Mouse (Mus musculus): ENCODE data around the gene Tsku. TPM values are rescaled to one million over a fixed set of nuclear protein-coding genes. Genes with fewer than 3 reads are reported as not detected.

Gene Tsku
- total RNA-seq, 1 experiment: 17.8 TPM

DNA sequence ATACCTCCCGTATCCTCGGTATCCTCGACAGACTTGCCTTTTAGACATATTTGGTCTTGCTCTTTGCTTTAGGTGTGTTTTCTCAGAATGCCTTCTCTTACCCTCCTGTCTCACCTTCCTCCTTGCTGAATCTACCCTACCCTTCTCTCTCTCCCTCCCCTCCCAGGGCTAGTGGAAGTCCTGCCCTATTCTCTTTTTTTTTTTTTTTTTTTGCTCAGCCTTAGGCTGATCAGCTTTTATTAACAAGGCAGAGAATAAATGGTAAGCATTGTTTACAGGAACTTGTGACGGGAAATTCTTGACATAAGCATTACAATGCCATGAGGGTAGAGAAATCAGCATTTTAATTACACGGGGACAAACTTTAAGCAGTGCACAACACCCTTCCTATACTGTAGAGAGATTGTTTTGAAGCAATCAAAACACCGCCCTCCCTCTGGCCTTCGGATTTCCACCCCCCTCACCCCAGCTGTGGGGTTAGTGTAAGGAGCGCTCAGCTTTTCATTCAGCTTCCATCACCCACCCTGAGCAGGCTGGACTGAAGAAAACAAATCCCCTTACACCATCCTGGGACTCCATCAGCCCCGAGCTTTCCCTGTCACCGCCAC, 8.7 kb upstream of the Tsku start:
- H3K9me3 ChIP-seq (ENCODE audit: control insufficient read depth, insufficient read depth, low read depth, low read length): no peaks in the 10 kb centered on the region
- in situ Hi-C loops (cut with MboI; ENCODE audit: low sequenced_read_pairs in 2 of 2, unreplicated experiment in 2 of 2): no loop called here
- DNase-seq (ENCODE audit: low read depth, low spot score): peak; percentile 50
- TF ChIP-seq CHD2 (IDR thresholded peaks at IDR 0.05; ENCODE audit: low read depth, low read length) (no peak), MAFK (IDR thresholded peaks at IDR 0.05; ENCODE audit: insufficient read depth, low read depth, low read length) (no peak), ZC3H11A (IDR thresholded peaks at IDR 0.05; ENCODE audit: borderline replicate concordance, low read depth, low read length) (no peak), ZNF384 (IDR thresholded peaks at IDR 0.05; ENCODE audit: low read depth, low read length) (peak; percentile 95)
- H3K4me1 ChIP-seq (ENCODE audit: control insufficient read depth in 2 of 2, insufficient read depth in 2 of 2, low read length in 2 of 2, poor library complexity in 1 of 2): peaks cover 0 to 14% of the 10 kb centered on the region in 2 experiments; a peak in 2 of 4 replicates
- H3K4me3 ChIP-seq (ENCODE audit: insufficient read depth in 1 of 2, low read depth in 1 of 2, low read length in 2 of 2, poor library complexity in 1 of 2, severe bottlenecking in 1 of 2): no peak overlapping the region
- no peaks in the 10 kb centered on the region for H3K36me3 ChIP-seq (ENCODE audit: control insufficient read depth, insufficient read depth, low read length, poor library complexity, severe bottlenecking)
- H3K9ac ChIP-seq (ENCODE audit: insufficient read depth, low read depth, low read length, poor library complexity, severe bottlenecking): no peak overlapping the region
- H3K27ac ChIP-seq (ENCODE audit: insufficient read depth, low read depth, low read length, poor library complexity, severe bottlenecking): peak overlapping the region; percentile 23; the same call in 1 of the 2 replicates

DNA sequence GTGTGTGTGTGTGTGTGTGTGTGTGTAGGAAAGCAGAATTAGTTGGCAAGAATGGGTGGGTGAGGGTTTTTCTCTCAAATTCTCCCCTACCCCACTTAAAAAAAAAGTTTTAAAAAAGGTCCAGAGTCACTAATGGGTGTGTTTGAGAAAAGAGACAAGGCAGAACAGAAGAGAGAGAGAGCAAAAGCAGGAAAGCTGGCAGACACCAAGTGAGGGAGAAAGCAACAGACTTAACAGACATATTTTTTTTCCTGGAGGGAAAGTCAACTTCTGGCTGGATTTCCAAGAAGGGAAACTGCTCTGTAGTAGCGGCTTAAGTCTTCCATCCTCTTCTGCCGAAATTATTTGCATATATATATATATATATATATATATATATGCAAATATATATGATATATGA, 534 bp upstream of the Tsku start:
- no peak overlapping the region; the same call in 1 of the 2 replicates for H3K9ac ChIP-seq (ENCODE audit: insufficient read depth, low read depth, low read length, poor library complexity, severe bottlenecking)
- no peak for DNase-seq (ENCODE audit: low read depth, low spot score)
- H3K4me3 ChIP-seq (ENCODE audit: insufficient read depth in 1 of 2, low read depth in 1 of 2, low read length in 2 of 2, poor library complexity in 1 of 2, severe bottlenecking in 1 of 2): peak overlapping the region in 1 of 2 experiments; percentile 44; a peak in 2 of 4 replicates
- no peak for TF ChIP-seq CHD2 (IDR thresholded peaks at IDR 0.05; ENCODE audit: low read depth, low read length)
- no peak for TF ChIP-seq HCFC1 (IDR thresholded peaks at IDR 0.05; ENCODE audit: borderline replicate concordance, insufficient read depth, low read length)
- TF ChIP-seq MAFK (IDR thresholded peaks at IDR 0.05; ENCODE audit: insufficient read depth, low read depth, low read length): no peak
- TF ChIP-seq ZC3H11A (IDR thresholded peaks at IDR 0.05; ENCODE audit: borderline replicate concordance, low read depth, low read length): no peak
- no peak for TF ChIP-seq ZNF384 (IDR thresholded peaks at IDR 0.05; ENCODE audit: low read depth, low read length)
- in situ Hi-C loops (cut with MboI; ENCODE audit: low sequenced_read_pairs in 2 of 2, unreplicated experiment in 2 of 2): no loop called here
- H3K9me3 ChIP-seq (ENCODE audit: control insufficient read depth, insufficient read depth, low read depth, low read length): no peaks in the 10 kb centered on the region
- H3K4me1 ChIP-seq (ENCODE audit: control insufficient read depth in 2 of 2, insufficient read depth in 2 of 2, low read length in 2 of 2, poor library complexity in 1 of 2): peaks cover 0 to 4% of the 10 kb centered on the region in 2 experiments; a peak in 1 of 4 replicates
- no peaks in the 10 kb centered on the region for H3K36me3 ChIP-seq (ENCODE audit: control insufficient read depth, insufficient read depth, low read length, poor library complexity, severe bottlenecking)
- no peak overlapping the region for H3K27ac ChIP-seq (ENCODE audit: insufficient read depth, low read depth, low read length, poor library complexity, severe bottlenecking)

DNA sequence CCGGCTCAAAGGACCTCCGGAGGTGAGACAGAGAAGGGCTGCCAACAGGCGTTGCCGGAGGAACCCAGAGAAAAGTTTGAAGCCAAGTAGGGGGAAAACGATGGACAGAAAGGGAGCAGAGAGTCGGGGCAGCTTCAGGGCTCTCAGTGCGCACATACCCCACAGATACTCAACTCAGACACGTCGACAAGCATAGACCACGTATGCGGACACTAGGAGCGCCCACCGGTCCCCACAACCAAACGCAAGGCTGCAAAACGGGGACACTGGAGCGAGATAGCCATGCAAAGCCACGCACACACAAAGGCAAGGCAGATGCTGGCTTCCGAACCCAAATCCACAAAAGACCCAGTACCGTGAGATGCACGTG, 522 bp downstream of the Tsku start:
- TF ChIP-seq MAFK (IDR thresholded peaks at IDR 0.05; ENCODE audit: insufficient read depth, low read depth, low read length) (no peak), CHD2 (IDR thresholded peaks at IDR 0.05; ENCODE audit: low read depth, low read length) (no peak), ZC3H11A (IDR thresholded peaks at IDR 0.05; ENCODE audit: borderline replicate concordance, low read depth, low read length) (no peak), ZNF384 (IDR thresholded peaks at IDR 0.05; ENCODE audit: low read depth, low read length) (no peak), HCFC1 (IDR thresholded peaks at IDR 0.05; ENCODE audit: borderline replicate concordance, insufficient read depth, low read length) (no peak)
- in situ Hi-C loops (cut with MboI; ENCODE audit: low sequenced_read_pairs in 2 of 2, unreplicated experiment in 2 of 2): no loop called here
- Histone ChIP-seq H3K36me3 (ENCODE audit: control insufficient read depth, insufficient read depth, low read length, poor library complexity, severe bottlenecking) (no peaks in the 10 kb centered on the region), H3K4me3 (ENCODE audit: insufficient read depth in 1 of 2, low read depth in 1 of 2, low read length in 2 of 2, poor library complexity in 1 of 2, severe bottlenecking in 1 of 2) (peak overlapping the region; percentile 67 to 82), H3K9ac (ENCODE audit: insufficient read depth, low read depth, low read length, poor library complexity, severe bottlenecking) (peak overlapping the region; percentile 70), H3K9me3 (ENCODE audit: control insufficient read depth, insufficient read depth, low read depth, low read length) (no peaks in the 10 kb centered on the region), H3K27ac (ENCODE audit: insufficient read depth, low read depth, low read length, poor library complexity, severe bottlenecking) (no peak overlapping the region), H3K4me1 (ENCODE audit: control insufficient read depth in 2 of 2, insufficient read depth in 2 of 2, low read length in 2 of 2, poor library complexity in 1 of 2) (peaks cover 0 to 4% of the 10 kb centered on the region in 2 experiments; a peak in 1 of 4 replicates)
- DNase-seq (ENCODE audit: low read depth, low spot score): no peak

DNA sequence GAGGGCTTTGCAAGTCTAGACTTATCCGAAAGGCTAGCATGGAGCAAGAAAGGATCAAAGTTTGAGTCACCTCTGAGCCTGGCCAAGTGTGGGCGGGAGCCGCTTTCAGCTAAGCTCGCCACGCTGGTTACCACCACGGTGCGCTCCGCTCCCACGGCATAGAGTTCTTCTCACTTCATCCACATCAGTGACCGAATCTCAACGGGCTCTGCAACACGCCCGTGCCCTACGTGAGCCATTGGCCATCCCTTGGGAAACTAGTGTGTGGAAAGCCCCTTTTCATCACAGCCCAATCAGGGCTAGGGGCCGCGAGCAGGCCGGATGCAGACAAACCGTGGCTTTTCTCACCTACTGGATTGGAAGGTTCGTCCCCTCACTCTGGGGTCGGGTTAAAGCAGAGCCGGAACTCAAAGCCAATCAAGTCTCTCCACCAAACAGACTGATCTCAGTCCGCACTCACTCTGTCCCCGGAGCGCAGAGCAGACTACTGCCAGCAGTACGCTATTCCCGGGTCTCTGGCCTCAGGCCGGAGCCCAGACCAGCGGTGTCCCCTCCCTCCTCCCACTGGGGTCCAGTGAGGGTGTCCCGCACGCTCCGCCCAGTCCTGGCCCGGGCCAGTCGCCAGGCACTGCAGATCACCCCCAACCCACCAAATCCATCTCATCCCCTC, 1.0 kb downstream of the Tsku start:
- H3K4me3 ChIP-seq (ENCODE audit: insufficient read depth in 1 of 2, low read depth in 1 of 2, low read length in 2 of 2, poor library complexity in 1 of 2, severe bottlenecking in 1 of 2): peak overlapping the region; percentile 67 to 82
- peak overlapping the region; percentile 70 for H3K9ac ChIP-seq (ENCODE audit: insufficient read depth, low read depth, low read length, poor library complexity, severe bottlenecking)
- H3K9me3 ChIP-seq (ENCODE audit: control insufficient read depth, insufficient read depth, low read depth, low read length): no peaks in the 10 kb centered on the region
- H3K27ac ChIP-seq (ENCODE audit: insufficient read depth, low read depth, low read length, poor library complexity, severe bottlenecking): no peak overlapping the region
- in situ Hi-C loops (cut with MboI; ENCODE audit: low sequenced_read_pairs in 2 of 2, unreplicated experiment in 2 of 2): no loop called here
- TF ChIP-seq ZNF384 (IDR thresholded peaks at IDR 0.05; ENCODE audit: low read depth, low read length): no peak
- TF ChIP-seq HCFC1 (IDR thresholded peaks at IDR 0.05; ENCODE audit: borderline replicate concordance, insufficient read depth, low read length): no peak
- no peak for TF ChIP-seq ZC3H11A (IDR thresholded peaks at IDR 0.05; ENCODE audit: borderline replicate concordance, low read depth, low read length)
- TF ChIP-seq MAFK (IDR thresholded peaks at IDR 0.05; ENCODE audit: insufficient read depth, low read depth, low read length): no peak
- peaks cover under 1 to 4% of the 10 kb centered on the region in 2 experiments; a peak in 2 of 4 replicates for H3K4me1 ChIP-seq (ENCODE audit: control insufficient read depth in 2 of 2, insufficient read depth in 2 of 2, low read length in 2 of 2, poor library complexity in 1 of 2)
- no peak for DNase-seq (ENCODE audit: low read depth, low spot score)
- no peaks in the 10 kb centered on the region for H3K36me3 ChIP-seq (ENCODE audit: control insufficient read depth, insufficient read depth, low read length, poor library complexity, severe bottlenecking)
